Mouse (Mus musculus): ENCODE measurements around the gene Cacna1d. TPM values are rescaled to one million over a fixed set of nuclear protein-coding genes. Genes with fewer than 3 reads are reported as not detected.

Cacna1d gene
- total RNA-seq, 2 experiments from 2014 or later, result 51.9 to 52.2 TPM

DNA sequence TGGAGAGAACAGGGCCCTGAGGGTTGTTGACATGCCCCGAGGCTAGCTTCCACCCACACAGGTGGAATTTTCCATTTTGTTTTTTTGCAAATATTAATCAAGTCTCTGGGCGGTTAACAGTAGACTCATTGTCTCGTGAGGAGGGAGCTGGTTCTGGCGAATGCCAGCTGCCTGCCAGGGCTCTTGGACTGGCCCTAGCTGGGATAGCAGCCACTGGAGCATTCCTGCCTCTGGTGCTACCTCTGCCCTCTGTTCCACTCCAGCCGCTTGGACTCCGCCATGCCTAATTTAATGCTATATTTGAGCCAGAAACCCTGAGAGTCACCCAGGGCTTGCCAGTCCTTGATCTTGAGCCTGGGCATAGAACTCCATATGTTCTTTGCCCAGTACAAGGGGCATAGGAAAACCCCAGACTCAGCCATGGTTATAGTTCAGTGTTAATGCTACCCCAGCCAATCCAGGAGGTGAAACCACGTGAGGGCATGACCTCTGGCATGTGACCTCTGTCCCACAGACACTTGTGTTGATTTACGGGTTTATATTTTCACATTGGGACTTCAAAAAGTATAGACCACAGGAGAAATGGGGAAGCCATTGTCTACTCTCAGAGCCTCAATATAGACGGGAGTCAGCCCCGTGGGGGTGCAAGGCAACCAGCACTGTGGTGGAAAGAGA is 479.2 kb downstream of the Cacna1d start:
- peak overlapping the region; percentile 85 for H3K27ac ChIP-seq
- no peak overlapping the region for H3K4me3 ChIP-seq
- DNase-seq (ENCODE audit: low spot score in 2 of 2), result peak; percentile 46 to 52
- TF ChIP-seq CTCF (conservative IDR thresholded peaks at IDR 0.05), result no peak

DNA sequence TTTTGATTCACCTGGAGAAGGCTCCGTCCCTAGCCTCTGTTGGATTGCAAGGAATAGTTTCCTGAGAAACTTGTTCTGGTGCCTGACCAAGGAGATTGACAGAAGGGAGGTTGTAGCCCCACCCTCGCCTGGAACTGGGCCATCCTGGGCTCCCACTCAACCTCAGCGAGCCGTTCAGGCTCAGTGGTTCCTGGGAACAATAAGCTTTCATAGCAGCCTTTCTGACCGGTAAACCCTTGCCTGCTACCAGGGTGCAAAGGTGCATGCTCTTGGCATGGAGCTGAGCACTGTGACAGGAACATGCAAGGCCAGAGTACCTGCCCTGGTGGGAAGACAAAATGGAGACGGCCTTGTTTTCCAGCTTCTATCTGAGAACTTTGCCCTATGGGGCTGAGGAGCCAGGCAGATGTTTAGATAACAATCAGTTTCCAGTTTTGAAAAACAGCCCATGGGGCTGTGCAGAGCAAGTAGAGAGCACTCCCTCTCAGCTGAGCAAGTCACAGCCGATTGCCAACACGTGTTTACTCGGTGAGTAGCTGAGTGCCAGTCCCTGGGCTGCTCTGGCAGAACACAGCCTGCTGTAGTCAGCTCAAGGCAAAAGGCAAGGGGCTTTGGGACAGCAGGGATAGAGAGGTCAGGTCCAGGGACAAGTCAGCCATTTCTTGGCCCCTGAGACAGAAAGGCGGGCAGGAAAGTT is 481.2 kb downstream of the Cacna1d start:
- no peak for TF ChIP-seq CTCF (conservative IDR thresholded peaks at IDR 0.05)
- DNase-seq (ENCODE audit: low spot score in 2 of 2), result peak; percentile 60 to 72
- peak overlapping the region; percentile 85 for H3K27ac ChIP-seq

DNA sequence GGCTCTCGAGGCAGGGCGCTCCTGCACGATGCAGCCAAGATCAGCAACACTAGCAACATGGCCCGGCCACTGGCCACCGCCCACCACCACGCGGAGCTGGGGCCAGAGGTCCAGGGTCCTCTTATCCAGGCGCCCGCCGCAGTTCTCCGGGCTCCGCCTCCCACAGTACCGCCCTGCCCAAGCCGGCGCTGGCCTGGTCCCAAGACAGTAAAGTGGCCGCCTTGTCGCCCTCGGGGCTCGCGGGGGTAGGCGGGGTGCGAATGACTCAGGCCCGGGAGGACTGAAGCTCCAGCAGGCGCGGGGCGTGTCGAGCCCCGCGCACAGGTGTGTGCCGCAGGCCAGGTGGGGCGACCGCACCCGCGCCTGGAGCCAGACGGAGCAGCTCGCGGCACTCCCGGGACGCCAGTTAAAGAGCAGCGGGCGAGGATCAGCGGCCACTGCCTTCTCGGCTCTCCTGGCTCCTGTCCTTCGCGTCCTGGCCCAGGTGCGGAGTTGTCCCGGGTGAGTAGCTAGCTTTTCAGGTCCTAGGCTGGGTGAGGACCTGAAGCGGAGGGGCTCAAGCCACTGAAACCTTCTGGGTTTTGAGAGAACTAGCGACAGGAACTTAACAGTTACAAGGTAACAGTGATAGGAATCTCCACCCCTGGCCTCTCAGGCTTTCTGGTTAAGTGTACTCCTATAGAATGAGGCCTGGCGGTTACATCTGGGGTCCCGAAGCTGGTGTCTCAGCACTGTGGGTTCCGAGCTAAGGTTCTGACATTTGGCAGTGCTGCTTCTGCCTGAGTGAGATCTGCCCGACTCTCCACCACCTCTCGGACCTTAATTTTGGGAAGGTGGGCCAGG is 482.3 kb downstream of the Cacna1d start, which contains the start of the genes Il17rb and Chdh:
TSS of gene Il17rb (minus strand) at position 164 of the 843 bp plus-strand sequence.
TSS of gene Chdh (plus strand) at position 291 of the 843 bp plus-strand sequence.
- peak within 1 kb of the TSS; percentile 46 for H3K4me3 ChIP-seq
- TF ChIP-seq CTCF (conservative IDR thresholded peaks at IDR 0.05), result no peak
- DNase-seq (ENCODE audit: low spot score in 2 of 2), result peak in 1 of 2 experiments; percentile 27
- peak within 1 kb of the TSS; percentile 85 for H3K27ac ChIP-seq

More for the DNA sequence above, 481.2 kb downstream of the Cacna1d start:
- H3K4me3 ChIP-seq, result peak overlapping the region; percentile 46; the same call in 1 of the 2 replicates

DNA sequence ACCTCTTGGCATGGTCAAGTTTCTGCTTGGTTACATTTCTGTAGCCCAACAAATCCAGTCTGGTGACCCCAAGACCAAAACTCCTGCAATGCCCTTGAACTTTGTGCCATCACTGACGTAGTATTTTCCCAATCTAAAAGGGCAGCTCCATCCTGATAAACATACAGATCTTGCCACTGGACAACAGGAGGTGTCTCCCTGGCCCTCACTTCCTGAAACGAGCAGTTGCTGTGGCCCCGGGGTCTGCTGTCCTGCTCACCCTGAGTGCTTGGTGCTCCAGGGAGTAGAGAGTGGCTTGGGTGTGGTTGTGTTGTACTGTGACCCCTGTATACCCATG is 491.8 kb downstream of the Cacna1d start:
- DNase-seq (ENCODE audit: low spot score in 2 of 2), result no peak
- no peak for TF ChIP-seq CTCF (conservative IDR thresholded peaks at IDR 0.05)
- Histone ChIP-seq H3K4me3 (no peak overlapping the region), H3K27ac (no peak overlapping the region)

DNA sequence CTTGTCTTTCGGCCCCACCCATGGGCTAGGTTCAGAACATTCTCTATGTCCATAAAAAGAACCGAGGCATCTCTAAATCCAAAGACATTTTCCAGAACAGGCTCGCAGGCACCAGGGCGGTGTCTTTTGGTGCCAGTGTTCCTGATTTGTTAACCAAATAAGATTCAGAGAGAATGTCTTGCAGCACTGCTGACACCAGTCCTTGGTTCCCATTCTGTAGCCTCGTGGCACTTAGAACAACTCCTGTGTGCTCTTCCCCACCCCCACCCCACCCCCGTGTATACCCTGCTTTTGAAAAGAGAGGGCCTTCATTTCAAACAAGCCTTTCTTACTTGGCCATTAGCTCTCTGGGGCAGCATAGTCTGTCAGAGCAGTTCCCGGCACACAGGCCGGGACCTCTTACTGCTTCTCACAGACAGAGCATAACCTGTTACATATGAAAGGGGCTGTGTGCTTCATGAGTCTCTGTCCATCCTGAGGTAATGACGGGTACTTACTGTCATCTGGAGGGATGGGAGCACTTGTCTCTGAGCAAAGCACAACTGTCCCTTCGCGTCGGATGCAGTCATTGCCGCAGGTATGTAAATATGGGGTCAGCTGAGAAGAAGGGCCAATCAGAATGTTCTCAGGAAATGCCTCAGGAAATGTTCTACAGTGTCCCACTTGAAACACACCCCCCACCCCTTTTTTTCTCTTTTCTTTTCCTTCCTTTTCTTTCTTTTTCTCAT is 492.3 kb downstream of the Cacna1d start:
- H3K4me3 ChIP-seq, result no peak overlapping the region
- no peak for TF ChIP-seq CTCF (conservative IDR thresholded peaks at IDR 0.05)
- no peak overlapping the region for H3K27ac ChIP-seq
- DNase-seq (ENCODE audit: low spot score in 2 of 2), result no peak

DNA sequence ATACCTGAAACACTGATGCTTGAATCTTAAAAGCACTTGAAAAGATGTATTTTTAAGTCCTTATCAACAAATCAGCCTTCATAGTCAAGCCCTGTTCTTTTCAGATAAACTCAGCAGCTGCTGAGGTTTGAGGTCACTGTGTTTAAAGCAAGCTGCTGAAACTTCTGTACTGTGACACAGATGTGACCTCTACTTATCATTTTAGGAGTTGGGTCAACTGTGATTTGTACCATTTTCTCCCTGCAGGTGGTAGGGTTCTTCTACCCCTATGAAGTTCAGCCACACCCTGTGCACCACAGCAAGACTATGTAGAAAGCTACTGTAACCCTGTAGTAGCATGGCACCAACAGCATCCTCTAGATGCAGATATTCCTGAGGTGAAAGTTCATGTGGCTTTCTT is 493.9 kb downstream of the Cacna1d start:
- no peak for DNase-seq (ENCODE audit: low spot score in 2 of 2)
- H3K4me3 ChIP-seq, result no peak overlapping the region
- H3K27ac ChIP-seq, result no peak overlapping the region
- no peak for TF ChIP-seq CTCF (conservative IDR thresholded peaks at IDR 0.05)

DNA sequence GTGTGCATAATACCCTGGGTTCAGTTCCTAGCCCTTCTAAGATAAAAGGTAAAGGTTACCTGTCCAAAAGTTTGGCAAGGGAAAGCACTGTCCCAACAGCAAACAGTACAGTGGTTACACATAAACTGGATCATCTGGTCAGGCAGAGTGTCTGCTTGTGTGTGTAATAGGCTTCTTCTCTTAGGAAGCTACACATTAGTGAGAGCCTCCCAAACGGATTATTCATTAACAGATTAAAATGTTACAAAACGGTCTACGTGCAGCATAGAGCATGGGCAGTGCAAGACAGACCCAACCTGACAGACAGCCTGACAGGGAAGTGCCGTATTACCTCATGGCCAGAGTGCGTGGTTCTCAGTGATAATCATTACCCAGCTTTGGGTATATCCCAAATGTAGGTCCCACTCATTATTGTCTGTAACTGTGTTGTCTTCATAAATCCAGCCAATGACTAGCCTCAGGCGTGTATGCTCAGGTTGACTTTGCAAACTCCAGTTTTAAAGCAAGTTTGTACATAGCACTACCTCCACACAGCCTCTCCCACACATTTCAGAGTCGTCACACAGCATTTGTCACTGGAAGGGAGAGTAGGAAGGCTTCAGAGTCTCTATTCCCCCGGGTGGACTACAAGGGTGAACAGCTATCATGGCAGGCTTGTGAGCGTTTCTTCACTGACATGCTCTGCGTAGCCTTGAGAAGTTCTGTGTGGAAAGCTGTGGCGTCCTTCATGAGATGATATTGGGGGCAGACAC is 495.1 kb downstream of the Cacna1d start:
- no peak for DNase-seq (ENCODE audit: low spot score in 2 of 2)
- Histone ChIP-seq H3K4me3 (no peak overlapping the region), H3K27ac (no peak overlapping the region)
- TF ChIP-seq CTCF (conservative IDR thresholded peaks at IDR 0.05), result no peak

DNA sequence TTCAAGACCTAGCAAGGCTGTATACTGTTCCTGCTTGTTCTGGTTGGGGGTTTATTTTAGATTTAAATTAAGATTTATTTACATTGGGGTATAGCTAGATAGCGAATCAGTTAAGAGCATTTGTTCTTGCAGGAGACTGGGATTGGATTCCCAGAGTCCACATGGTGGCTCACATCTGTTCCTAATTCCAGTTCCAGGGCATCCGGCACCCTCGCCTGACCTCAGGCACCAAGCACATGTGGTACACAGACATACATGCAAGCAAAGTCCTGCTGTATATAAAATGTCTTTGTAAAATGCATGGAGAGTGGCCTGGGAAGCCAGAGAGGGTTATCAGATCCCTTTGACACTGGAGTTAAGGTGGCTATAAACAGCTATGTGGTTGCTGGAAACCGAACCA is 496.3 kb downstream of the Cacna1d start:
- H3K4me3 ChIP-seq, result no peak overlapping the region
- DNase-seq (ENCODE audit: low spot score in 2 of 2), result no peak
- no peak overlapping the region for H3K27ac ChIP-seq
- no peak for TF ChIP-seq CTCF (conservative IDR thresholded peaks at IDR 0.05)

Other genes with a start within 250 kb of the Cacna1d start
- gene Dcp1a, start 11.9 kb downstream of the Cacna1d start, total RNA-seq (2021), result 10 to 100 TPM; 22.7 to 23.0 TPM
- 100 to 1,000 TPM; 162 to 164 TPM for gene Tkt, start 56.9 kb upstream of the Cacna1d start, total RNA-seq (2021)
- gene Prkcd, start 134.8 kb upstream of the Cacna1d start, total RNA-seq (2021), result 10 to 100 TPM; 33.3 to 47.5 TPM
- 10 to 100 TPM; 10.8 to 12.0 TPM for gene Rft1, start 162.9 kb upstream of the Cacna1d start, total RNA-seq (2021)
- 10 to 100 TPM; 33.5 to 36.6 TPM for gene Sfmbt1, start 223.4 kb upstream of the Cacna1d start, total RNA-seq (2021)

All from layer of hippocampus, adult 2 months (tissue).